Mouse (Mus musculus): Measurements from ENCODE around the gene Klhl40. TPM values are rescaled to one million over a fixed set of nuclear protein-coding genes. Genes with fewer than 3 reads are reported as not detected.

Klhl40 gene
- 1 to 10 TPM; 2.8 to 3.5 TPM for total RNA-seq (2021)

DNA sequence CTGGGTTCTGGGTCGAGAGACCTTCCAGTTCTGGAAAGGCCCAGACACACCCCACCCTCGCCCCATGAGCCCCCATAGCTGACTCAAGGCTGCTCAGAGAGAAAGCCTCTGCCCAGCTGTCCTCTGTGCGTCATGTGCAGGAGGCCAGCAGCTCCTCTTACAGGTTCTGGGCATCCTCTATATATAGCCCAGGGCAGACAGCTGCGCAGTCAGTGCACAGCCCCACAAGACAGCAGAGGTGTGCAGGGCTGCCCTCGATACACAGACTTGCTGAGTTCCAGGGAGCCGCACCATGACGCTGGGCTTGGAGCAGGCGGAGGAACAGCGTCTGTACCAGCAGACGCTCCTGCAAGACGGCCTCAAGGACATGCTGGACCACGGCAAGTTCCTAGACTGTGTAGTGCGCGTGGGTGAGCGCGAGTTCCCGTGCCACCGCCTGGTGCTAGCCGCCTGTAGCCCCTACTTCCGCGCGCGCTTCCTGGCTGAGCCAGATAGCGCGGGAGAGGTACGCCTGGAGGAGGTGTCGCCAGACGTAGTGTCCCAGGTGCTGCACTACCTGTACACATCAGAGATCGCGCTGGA, at the start of gene Klhl40:
Klhl40 (plus strand) TSS at position 124 of the 582 bp plus-strand sequence.
- peak in 1 of 2 experiments; percentile 66 for DNase-seq

DNA sequence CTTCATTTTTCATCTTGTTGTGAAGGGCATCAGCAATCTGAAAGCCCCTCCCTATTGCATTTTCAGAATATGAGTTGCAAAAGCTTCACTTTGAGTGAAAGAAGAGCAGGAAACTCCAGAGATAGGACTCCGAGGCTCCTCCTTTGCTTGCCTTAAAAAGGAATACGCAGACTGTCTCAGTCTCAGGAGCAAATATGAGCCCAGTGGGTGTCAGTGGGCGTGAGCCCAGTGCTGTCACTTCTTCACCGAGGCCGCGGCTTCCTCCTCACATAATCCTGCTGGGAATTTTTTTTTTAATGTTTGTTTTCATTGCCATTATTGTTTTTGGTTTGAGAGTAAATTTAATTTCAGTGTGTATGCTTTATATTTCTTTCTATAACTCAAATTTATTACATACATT, 36.9 kb upstream of the Klhl40 start:
- DNase-seq = no peak

DNA sequence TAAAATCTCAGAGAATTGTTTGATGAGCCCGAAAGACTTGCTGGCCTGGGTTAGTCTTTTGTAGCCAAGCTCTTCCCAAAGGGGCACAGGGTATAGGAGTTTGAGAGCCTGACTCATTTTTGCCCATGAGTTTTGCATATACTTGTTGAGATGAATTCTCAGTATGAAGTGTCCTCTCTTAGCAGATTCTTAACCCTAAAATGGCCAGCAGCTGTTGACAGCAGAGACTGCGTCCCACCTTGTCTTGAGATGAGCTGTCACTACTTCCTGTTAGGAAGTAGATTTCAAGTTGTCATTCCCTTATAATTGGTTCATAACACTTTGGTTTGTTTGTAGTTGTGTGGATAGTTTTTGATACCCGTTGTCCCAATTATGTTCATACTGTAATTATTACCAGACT, 36.2 kb upstream of the Klhl40 start:
- DNase-seq = no peak

DNA sequence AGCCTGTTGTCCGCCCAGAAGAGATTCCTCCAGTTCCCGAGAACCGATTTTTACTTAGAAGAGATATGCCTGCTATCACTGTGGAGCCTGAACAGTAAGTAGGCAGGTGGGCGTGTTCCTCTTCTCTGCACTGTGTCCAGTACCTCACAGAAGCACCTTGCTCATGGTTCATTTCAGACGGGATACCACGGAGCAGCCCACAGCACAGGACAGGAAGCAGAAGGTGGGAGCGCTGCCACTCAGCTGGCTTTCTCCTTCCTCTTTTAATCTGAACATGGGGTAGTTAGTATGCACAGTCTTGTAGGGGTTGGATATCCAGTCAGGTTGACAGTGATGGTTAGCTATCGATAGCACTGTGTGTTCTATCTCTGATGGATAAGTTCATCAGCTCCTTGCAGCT, 33.4 kb upstream of the Klhl40 start:
- no peak for DNase-seq

DNA sequence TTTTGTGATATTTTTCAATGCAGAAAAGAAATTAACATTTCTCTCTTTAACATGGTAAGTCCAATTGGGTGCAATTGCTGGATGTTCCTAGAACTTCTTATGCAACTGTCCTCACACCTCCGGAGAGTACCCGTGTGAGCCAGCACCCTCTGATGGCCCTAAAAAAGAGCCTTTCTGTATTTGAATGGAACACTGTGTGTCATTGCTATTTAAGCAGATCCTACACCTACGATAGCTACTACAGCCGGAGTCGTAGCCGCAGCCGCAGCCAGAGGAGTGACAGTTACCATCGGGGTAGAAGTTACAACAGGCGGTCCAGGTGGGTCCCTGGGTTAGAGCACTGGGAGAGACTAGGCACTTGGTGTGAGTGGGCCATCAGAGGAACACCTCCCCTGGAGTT, 24.6 kb upstream of the Klhl40 start:
- DNase-seq = no peak

DNA sequence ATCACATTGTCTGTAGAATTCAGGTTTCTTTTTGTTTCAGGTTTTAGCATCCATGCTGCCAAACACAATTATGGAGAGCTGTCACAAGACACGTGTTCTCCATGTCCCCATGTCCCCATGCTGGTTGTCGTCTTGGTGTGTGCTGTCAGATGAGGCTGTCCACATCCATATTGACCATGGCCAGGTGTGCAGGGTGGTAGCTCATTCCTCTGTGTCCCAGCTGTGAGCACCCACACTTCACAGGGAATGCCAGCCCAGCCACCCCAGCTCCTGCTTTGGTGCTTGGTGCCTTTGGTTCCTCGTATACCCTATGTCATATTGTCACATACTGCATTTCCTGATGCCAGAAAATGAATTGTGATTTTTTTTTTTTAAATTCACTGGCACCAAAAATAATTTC, 22.8 kb upstream of the Klhl40 start:
- no peak for DNase-seq

DNA sequence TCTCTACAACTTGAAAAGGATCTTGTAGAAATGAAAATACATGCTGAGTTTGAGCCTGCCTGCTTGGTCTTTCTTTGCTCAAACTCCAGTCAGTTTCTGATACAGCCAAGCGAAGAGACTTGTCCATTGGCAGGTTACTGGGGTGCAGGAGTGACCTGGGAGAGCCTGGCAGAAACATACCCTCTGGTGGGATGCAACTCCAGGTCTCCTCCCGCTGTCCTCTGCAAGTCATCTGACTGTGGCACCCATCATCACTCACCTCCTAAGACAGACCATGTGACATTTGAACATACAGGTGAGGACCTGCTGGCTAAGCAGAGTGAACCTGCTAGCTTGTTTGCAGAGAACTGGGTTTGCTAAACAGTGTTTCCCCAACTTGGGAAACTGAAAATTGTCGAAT, 20.6 kb upstream of the Klhl40 start:
- DNase-seq = no peak

DNA sequence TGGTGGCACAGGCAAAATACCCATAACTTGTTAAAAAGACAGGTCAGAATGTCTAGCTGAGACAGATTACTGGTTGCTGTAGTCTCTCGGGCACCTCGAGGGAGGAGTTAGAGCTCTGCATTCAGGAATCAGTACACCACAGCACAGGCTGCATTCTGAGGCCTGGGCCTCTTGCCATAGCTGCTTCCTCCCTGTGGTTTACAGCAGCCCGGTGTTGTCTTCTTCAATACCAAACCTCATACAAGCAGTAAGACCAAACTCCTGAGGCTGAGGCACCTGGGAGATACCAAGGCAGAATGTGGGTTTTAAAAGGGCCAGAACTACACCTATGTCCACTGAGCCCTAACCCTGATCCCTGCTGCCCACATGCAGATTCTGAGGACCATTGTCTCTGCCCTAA, 20.0 kb upstream of the Klhl40 start:
- DNase-seq = no peak

DNA sequence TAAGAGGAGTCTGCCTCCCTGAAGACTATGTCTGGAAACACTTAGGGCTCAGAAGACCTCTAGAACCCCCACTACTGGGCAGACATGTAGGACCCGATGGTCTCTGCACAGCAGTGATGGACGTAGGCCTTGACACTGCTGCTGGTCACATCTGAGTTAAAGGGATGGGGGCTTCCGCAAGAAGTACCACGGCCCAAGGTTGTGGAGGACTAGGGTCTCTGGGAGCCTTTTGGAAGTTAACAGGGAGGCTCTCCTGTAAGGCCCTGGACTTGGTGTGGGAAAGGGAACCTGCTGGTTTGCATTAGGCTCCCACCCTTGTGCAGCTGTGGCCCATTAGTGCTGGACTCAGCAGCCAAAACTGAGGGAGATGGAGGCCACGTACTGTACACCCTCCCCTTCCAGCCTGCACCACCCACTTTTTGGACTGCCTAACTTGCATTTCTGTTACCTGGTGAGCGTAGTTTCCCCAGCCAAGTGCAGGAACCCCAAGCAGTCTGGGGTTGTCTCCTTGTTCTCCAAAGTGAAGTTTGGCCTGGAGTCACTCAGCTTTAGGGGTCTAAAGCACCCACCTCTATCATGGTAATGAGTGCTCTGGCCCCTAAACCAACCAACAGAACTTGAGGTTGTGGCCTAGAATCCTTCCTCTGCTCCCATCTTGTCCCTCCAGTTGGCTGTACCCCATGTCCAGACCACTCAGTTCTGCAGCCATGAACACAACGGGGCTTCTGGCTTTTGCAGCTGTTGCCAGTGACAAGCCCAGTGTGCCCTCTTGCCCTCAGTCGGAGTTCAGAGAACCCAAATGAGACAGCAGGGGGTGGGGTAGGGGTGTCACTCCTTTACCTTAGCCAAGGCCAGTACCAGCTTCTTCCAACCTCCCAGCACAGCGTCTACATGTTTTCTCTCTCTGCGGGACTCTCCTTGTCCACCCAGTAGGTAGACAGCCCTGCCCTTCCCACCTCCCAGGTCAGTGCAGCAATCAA, 19.3 kb upstream of the Klhl40 start:
- DNase-seq = no peak

DNA sequence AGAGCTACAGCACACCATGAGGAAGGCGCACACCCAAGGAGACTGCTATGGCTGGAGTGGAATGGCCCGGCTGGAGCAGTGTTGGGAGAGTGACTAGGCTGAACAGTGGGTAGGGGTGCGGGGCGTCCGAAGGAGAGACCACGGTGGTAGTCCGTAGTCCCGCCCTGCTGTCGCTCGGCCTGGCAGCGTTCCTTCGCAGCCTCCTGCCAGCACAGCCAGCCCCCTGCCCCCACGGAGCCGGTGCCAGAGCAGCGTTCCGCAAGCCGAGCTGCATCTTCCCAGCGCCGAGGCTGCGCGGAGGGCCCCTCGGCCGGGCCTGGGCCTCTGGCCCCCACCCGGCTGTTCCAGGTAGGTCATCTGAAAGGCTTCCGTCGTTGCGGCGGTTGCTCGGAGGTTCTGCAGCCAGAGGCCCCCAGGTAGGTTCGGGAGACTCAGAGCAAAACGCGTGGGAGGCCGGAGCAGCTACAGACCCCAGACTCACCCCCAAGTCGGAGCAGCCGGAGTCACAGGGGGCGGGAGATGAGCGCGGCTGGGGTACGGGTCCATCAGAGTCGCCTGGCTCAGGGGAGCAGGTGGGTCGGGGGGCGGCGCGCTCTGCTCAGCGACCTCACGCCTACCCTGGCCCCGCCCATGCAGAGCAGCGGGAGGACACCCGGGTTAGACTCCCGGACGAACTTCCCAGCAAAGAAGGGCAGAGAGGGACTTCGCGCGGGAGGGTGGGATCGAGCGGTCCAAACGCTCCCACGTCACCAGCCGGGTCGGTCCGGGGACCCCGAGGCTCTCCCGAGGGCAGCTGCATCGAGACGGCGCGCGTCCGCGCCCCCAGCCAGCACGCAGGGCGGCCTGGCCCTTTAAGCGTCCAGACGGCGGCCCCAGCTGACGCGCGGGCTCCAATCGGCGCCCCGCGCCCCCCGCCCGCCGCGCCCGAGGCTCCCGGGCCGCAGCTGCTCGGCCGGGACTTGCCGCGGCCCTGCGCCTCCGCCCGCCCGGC, 18.0 kb upstream of the Klhl40 start, which contains the start of gene Zfp651:
Zfp651 (plus strand) TSS at position 240 of the 991 bp plus-strand sequence.
- peak; percentile 78 to 81 for DNase-seq

DNA sequence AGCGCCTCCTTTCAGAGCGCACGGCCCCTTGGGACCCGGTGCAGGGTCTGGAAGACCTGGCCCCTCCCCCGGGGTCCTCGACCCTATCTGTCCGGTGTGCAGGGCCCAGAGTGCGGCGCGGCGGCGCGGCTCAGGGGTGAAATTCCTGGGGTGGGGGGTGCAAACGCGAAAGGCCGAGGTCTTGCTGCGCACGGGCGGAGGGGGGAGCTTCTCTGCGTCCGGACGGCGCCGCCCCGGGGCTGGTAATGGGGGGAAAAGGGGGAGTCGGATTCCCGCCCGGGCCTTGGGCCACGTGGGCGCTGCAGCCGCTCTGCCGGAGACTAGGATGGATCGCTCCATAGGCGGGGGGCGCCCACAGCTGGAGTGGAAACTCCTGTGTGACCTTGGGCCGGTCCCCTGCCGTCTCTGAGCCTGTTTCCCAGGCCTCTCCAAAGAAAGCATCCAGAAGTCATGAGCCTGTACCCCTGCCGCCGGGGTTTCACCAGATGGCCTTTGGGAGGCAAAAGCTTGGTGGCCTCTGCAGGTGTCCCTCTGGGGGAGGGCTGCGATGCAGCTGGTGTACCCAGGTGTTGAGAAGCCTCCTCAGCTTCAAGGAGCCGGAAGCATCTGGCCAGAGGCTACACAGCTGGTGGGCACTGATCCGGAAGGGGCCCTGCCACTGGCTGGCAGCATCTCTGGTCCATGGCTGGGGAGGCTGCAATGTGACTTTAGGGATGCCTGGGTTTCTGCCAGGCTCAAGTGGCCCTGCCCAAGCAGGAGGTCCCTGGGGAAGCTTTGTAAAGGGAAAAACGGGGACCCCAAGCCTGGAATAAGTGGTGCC, 16.9 kb upstream of the Klhl40 start:
- peak in 1 of 2 experiments; percentile 50 for DNase-seq

DNA sequence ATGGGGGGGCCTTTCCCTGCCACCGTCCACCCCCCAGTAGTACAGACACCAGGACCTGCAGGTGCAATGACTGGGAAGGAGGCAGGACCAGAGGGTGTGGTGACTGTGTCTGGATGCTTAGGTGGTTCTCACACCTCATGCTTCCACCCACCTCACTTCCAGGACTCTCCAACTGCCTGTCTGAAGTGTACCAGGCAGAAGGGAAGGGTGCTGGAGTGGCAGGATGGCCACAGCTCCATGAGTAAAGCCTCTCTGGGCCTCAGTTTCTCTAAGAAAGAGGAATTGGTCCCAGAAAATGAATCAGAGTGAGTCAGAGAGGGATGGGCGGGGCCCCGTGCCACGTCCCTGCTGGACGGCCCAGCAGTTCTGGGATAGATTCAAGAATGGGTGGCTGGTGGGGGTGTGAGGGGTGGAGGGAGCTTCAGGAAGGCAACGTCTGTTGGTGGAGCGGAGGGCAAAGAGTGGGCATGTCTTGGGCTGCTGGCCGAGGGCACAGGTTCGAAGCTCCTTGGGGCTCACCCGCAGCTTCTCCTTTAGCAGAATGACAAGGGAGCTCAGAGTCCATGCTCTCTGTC, 16.2 kb upstream of the Klhl40 start:
- no peak for DNase-seq

DNA sequence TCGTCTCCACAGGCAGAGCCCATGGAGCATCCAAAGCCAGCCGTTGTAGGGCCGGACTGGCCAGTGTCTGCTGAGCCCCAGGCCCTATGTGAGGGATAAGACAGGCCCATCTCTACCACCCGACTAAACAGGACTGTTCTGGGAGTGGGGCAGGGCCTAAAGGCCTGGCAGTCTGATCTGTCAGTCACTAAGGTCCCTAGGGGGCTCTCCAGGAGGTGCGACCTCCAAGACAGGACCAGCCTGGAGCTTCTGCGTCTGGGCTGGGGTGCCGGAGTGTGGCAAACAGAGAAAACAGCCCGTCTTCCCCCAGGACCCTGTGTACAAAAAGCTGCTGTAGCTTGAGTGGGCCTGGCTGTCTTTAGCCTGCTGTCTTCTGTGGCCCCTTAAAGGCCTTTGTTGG, 15.6 kb upstream of the Klhl40 start:
- no peak for DNase-seq

DNA sequence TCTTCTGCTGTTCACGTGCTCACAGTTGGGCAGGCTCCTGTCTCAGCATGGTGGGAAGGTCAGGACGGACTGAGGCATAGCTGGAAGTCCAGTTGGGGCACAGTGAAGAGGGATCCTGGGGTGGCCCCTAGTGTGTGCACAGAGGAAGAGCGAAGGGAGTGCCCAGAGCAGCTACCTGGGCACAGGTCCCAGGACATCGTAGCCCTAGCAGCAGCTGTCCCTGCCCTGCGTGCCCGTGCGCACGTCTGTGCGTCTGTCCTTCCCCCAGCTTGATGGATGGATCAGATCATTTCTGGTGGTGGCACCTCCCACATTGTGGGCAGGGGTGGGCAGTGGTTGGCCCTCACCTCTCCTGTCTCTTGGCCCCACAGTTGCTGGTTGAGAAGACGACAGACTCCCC, 15.2 kb upstream of the Klhl40 start:
- DNase-seq = no peak

DNA sequence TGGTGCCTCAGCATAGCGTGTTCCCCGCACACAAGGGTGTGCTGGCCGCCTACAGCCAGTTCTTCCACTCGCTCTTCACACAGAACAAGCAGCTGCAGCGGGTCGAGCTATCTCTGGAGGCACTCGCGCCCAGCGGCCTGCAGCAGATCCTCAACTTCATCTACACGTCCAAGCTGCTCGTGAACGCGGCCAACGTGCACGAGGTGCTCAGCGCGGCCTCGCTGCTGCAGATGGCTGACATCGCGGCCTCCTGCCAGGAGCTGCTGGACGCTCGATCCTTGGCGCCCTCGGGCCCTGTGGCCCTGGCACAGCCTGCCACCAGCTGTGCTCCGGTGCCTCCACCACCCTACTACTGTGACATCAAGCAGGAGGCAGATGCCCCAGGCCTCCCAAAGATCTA, 14.6 kb upstream of the Klhl40 start:
- DNase-seq = no peak

DNA sequence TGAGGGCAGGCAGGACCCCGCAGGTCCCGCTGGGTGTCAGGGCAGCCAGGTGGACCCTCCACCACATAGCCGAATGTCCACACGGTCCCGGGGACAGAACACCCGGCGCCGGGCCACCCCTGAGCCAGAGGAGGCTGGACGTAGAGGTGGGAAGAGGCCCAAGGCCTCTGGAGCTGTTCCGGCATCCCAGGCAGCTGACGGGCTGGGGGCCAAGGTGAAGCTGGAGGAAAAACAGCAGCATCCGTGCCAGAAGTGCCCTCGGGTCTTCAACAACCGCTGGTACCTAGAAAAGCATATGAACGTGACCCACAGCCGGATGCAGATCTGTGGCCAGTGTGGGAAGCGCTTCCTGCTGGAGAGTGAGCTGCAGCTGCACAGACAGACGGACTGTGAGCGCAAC, 13.7 kb upstream of the Klhl40 start:
- DNase-seq = no peak

DNA sequence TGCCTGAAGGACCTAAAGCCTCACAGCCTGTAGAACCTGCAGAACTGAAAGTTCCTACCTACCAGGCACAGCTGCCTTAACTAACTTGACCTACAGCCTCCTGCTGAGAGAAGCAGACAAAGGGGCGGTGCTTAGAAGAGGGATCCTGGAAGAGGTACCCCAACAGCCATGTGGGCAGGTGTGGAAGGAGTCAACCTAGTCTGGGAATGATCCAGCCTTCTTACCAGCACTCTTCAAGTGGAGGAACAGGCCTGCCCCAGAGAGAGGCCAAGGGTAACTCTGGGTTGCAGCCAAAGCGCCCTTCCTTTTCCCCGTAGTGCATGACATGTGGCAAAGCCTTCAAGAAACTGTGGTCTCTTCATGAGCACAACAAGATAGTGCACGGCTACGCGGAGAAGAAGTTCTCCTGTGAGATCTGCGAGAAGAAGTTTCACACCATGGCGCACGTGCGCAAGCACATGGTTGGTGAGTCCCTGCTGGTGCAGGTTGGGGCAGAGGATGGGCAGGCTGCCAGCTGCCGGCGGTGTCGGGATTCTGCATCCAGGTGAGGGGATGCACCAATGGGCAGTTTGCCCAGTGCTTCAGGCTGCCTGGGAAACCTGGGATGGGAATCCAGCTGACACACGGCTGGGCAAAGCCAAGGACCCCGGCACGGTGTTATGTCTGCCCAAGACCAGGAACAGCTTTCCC, 12.1 kb upstream of the Klhl40 start:
- no peak for DNase-seq

DNA sequence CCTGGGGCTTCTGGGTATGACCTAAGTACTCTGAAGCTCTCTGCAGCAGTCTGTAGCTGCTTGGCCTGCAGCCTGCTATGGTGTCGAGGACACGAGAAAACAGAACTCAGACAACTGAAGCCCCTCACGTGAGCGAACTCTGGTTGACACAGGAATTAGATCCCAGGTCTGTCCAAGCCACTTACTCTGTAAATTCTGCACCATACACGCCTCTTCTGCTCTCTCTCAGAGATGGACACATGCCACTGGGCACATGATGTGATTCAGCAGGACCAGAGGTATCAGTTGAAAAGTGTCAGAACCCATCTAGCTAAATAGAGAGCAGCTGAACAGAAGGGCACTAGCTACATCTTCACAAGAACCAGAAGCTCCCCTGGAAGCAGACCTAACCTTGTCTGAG, 5.0 kb upstream of the Klhl40 start:
- DNase-seq = no peak

DNA sequence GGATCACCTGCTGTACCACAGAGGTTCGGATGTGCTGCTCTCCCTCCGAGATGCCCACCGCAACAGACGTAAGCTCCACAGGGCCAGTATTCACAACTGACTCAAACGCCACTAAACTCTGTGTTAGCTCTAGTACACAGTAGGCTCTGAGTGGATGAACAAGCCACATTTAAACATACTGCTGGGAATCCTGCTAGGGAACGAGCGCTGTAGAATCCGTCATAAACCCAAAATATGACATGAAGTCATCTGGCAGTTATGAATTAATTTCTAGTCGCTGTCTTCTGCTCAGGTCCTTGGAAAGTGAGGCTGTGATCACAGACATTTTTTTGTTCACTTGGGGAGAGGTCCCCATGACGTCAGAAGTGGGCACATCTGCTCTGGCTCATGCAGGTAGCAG, 1.5 kb upstream of the Klhl40 start:
- DNase-seq = no peak

DNA sequence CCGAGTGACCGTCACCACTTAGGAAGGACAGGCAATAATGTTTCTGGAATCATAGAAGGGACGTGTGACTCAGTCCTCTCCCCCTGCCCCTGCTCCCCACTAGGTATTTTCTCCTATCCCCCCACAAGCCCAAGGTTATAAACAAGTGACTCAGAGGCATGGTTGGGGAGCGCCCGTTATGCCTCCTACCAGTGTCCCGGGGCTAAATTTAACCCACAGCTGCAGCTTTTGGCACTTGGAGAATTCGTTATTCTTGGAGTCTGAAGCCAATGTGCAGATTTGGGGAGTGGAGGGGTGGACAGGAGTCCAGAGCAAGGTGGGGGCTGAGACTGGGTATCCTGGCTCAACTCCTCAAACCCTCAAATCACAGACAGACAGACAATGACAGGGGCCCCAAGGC, 896 bp upstream of the Klhl40 start:
- DNase-seq = no peak

All from layer of hippocampus, postnatal 36 days (tissue).